Mouse (Mus musculus) midbrain, embryonic 11.5 days (tissue): Measurements from ENCODE around the gene Sf3a3. TPM values are rescaled to one million over a fixed set of nuclear protein-coding genes. Genes with fewer than 3 reads are reported as not detected.
A peak's percentile ranks its signal among the peaks of the same experiment; 100 is the strongest.

Experiments used
- ATAC-seq: fragments of 200-750 bp; cut with Nextera tagmentation; 2 replicates; pipeline ENCODE4 v1.8.0; 2017; ENCODE audit warnings: moderate TSS enrichment, moderate library complexity; ENCODE audit not compliant: low FRiP score
- DNase-seq: peaks from one replicate; pipeline ENCODE4 v3.0.0; 2015; ENCODE audit warnings: low spot score; ENCODE audit errors: missing footprints
- H3K27ac ChIP-seq: fragments of 300-500 bp; sonication (generic); 2 replicates; pipeline ENCODE4 v1.5.1; 2014; ENCODE audit warnings: low read depth, low read length
- H3K27me3 ChIP-seq: fragments of 300-500 bp; sonication (generic); 2 replicates; pipeline ENCODE4 v1.6.1; 2014; ENCODE audit warnings: mild to moderate bottlenecking, low read length, moderate library complexity, mixed read lengths; ENCODE audit not compliant: control insufficient read depth, insufficient read depth
- H3K36me3 ChIP-seq: fragments of 300-500 bp; sonication (generic); 2 replicates; pipeline ENCODE4 v1.6.1; 2014; ENCODE audit warnings: mild to moderate bottlenecking, low read length, moderate library complexity, mixed read lengths; ENCODE audit not compliant: control insufficient read depth, insufficient read depth
- H3K4me1 ChIP-seq: fragments of 300-500 bp; sonication (generic); 2 replicates; pipeline ENCODE4 v1.6.1; 2014; ENCODE audit warnings: low read length; ENCODE audit not compliant: control insufficient read depth, insufficient read depth
- H3K4me2 ChIP-seq: fragments of 300-500 bp; sonication (generic); 2 replicates; pipeline ENCODE4 v1.6.1; 2014; ENCODE audit warnings: mild to moderate bottlenecking, moderate library complexity
- H3K4me3 ChIP-seq: fragments of 300-500 bp; sonication (generic); 2 replicates; pipeline ENCODE4 v1.5.1; 2014; ENCODE audit warnings: low read depth, low read length
- H3K9ac ChIP-seq: fragments of 300-500 bp; sonication (generic); 2 replicates; pipeline ENCODE4 v1.6.1; 2014; ENCODE audit warnings: low read length
- H3K9me3 ChIP-seq: fragments of 300-500 bp; sonication (generic); 2 replicates; pipeline ENCODE4 v1.6.1; 2016; ENCODE audit warnings: low read length; ENCODE audit not compliant: control insufficient read depth
- WGBS: fragments of 180-500 bp; shearing (Covaris S2); extraction: QIAGEN DNeasy Blood & Tissue Kit; methylation state at CpG from one replicate; pipeline ENCODE4 v1.1.7; 2014; 5-methylcytosine and 5-hydroxymethylcytosine counted together
- polyA plus RNA-seq: library from polyadenylated mRNA; unstranded; fragments of >200 nt; fragmentation: Nextera tagmentation; extraction: Ambion mirVana; gene quantifications from 2 replicates; pipeline ENCODE4 v1.2.1, GENCODE M21; 2014

Gene Sf3a3
- polyA plus RNA-seq, result 221 and 236 TPM in 2 replicates

DNA sequence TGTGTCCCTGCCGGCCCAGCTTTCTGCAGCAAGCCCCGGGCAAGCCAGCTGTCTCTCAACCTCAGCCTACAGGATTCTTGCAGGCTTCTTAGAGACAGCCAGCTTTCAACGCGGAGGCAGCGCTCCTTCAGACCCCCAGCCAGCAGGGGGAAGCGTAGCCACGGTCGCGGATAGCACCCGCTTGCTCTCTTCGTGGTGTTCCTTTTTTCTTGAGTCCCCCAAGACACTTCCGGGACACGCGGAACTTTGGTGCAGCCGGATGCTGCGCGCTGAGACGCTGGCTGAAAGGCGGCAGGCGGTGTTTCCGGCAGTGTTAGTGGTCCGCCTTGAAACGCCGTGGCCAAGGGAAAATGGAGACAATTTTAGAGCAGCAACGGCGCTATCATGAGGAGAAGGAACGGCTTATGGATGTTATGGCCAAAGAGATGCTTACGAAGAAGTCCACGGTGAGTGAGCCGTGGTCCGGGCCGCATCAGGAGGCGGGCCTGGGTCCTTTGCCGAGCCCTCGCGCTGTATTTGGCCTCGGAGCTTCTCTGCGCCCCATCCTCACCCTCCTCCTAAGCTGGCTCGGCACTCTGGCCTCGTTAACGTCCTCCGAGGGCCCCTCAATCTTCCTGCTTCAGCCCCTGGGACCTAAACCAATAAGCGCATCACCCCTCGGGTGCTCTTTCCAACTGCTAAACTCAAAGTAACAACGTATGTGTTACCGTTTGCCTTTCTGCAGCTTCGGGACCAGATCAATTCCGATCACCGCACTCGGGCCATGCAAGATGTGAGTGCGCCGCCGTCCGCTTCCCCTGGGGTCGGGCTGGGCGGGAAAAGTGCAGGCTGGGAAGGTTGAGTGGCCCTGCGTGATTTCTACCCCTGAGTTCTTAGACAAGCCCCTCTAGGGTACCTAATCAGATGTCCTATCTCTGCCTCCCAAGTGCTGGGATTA is at the start of gene Sf3a3:
Gene Sf3a3 (plus strand): TSS at position 232 of the 937 bp plus-strand sequence.
- no peaks in the 10 kb centered on the region for H3K27me3 ChIP-seq
- under 1% methylated on average over 57 of the region's 57 CpGs for WGBS
- peaks cover 17% of the 10 kb centered on the region; the same call in 1 of the 2 replicates for H3K36me3 ChIP-seq
- H3K4me1 ChIP-seq, result peaks cover 14% of the 10 kb centered on the region
- peak within 1 kb of the TSS; percentile 96 for H3K4me3 ChIP-seq
- ATAC-seq (peak; percentile 91), DNase-seq (peak; percentile 99)
- peak within 1 kb of the TSS; percentile 95 for H3K9ac ChIP-seq
- H3K27ac ChIP-seq, result peak within 1 kb of the TSS; percentile 48; the same call in 1 of the 2 replicates
- no peaks in the 10 kb centered on the region for H3K9me3 ChIP-seq
- H3K4me2 ChIP-seq, result peak within 1 kb of the TSS; percentile 70

DNA sequence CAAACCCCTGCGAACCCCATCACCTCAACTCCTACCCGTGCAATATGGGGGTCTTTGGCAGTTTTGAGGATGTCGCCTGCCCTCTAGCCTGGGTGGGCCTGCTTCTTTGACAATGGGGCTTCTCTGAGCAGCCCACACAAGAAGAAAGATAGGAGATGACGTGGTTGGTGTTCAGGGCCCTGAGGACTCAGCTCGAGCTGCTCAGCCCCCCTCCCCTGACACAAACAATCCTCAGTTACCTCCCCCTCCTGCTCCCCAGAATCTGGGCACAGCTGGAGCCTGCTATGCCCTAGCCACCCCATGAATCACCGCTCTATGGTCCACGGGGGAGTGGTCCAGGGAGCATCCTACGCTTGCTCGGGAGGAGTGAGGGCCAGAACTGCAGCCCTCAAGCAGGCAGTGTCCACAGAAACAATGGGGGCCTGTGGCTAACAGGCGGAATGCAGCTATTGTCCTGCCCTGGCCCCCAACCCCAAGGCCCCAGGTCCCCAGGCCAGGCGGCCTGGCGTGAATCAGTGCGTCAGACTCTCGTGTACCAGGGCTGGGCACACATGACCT is 47.0 kb upstream of the Sf3a3 start:
- H3K9ac ChIP-seq, result peak overlapping the region; percentile 46
- DNase-seq (peak; percentile 94), ATAC-seq (peak; percentile 57)
- H3K27me3 ChIP-seq, result peaks cover 21% of the 10 kb centered on the region
- H3K4me2 ChIP-seq, result peak overlapping the region; percentile 38
- H3K9me3 ChIP-seq, result no peaks in the 10 kb centered on the region
- peak overlapping the region; percentile 55 for H3K27ac ChIP-seq
- H3K4me3 ChIP-seq, result no peak overlapping the region
- 11% methylated on average over 14 of the region's 14 CpGs for WGBS
- no peaks in the 10 kb centered on the region for H3K36me3 ChIP-seq
- peaks cover 40% of the 10 kb centered on the region for H3K4me1 ChIP-seq

- H3K27me3 ChIP-seq, result peaks cover 18% of the 10 kb centered on the region
- ATAC-seq (peak; percentile 93), DNase-seq (peak; percentile 94)
- peaks cover 42% of the 10 kb centered on the region for H3K4me1 ChIP-seq
- peak overlapping the region; percentile 38 for H3K4me2 ChIP-seq
- H3K9ac ChIP-seq, result peak overlapping the region; percentile 46
- WGBS, result 4% methylated on average over 8 of the region's 8 CpGs
- H3K4me3 ChIP-seq, result no peak overlapping the region
- H3K36me3 ChIP-seq, result no peaks in the 10 kb centered on the region
- peak overlapping the region; percentile 55 for H3K27ac ChIP-seq
- H3K9me3 ChIP-seq, result no peaks in the 10 kb centered on the region
These were observed 46.5 kb upstream of the Sf3a3 start for GRCm38 (mm10) chr4:124668078-124668477.

DNA sequence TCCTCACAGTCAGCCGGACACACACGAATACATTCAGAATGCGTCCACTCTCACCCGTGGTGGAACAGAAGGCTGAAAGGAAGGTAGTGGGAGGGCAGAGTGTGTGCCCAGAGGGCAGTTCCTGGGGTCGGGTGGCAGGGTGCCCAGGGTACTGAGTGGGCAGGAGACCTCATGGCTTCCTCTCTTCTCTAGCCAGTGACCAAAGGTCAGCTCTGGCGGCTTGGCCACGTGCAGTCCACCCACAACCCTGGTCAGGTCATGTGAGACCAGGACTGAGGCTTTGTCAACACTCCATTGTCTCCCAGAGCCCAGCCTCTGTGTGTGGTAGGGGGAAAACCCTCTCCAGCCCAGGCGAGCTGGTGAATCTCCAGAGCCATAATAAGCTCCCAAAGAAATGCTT is 44.3 kb upstream of the Sf3a3 start:
- Histone ChIP-seq H3K9me3 (no peaks in the 10 kb centered on the region), H3K4me1 (peaks cover 51% of the 10 kb centered on the region), H3K9ac (no peak overlapping the region), H3K36me3 (no peaks in the 10 kb centered on the region), H3K4me3 (no peak overlapping the region), H3K27me3 (peaks cover 16% of the 10 kb centered on the region), H3K4me2 (no peak overlapping the region), H3K27ac (no peak overlapping the region)
- ATAC-seq (no peak), DNase-seq (no peak)
- 60% methylated on average over 8 of the region's 8 CpGs for WGBS

- H3K27ac ChIP-seq, result no peak overlapping the region
- no peak for ATAC-seq
- H3K36me3 ChIP-seq, result no peaks in the 10 kb centered on the region
- peak; percentile 88 for DNase-seq
- no peaks in the 10 kb centered on the region for H3K9me3 ChIP-seq
- 39% methylated on average over 7 of the region's 7 CpGs for WGBS
- H3K4me2 ChIP-seq, result peak overlapping the region; percentile 44; the same call in 1 of the 2 replicates
- no peak overlapping the region for H3K4me3 ChIP-seq
- H3K27me3 ChIP-seq, result peaks cover 6% of the 10 kb centered on the region
- no peak overlapping the region; the same call in 1 of the 2 replicates for H3K9ac ChIP-seq
- peaks cover 51% of the 10 kb centered on the region for H3K4me1 ChIP-seq
These were observed 43.0 kb upstream of the Sf3a3 start for GRCm38 (mm10) chr4:124671583-124671982.

DNA sequence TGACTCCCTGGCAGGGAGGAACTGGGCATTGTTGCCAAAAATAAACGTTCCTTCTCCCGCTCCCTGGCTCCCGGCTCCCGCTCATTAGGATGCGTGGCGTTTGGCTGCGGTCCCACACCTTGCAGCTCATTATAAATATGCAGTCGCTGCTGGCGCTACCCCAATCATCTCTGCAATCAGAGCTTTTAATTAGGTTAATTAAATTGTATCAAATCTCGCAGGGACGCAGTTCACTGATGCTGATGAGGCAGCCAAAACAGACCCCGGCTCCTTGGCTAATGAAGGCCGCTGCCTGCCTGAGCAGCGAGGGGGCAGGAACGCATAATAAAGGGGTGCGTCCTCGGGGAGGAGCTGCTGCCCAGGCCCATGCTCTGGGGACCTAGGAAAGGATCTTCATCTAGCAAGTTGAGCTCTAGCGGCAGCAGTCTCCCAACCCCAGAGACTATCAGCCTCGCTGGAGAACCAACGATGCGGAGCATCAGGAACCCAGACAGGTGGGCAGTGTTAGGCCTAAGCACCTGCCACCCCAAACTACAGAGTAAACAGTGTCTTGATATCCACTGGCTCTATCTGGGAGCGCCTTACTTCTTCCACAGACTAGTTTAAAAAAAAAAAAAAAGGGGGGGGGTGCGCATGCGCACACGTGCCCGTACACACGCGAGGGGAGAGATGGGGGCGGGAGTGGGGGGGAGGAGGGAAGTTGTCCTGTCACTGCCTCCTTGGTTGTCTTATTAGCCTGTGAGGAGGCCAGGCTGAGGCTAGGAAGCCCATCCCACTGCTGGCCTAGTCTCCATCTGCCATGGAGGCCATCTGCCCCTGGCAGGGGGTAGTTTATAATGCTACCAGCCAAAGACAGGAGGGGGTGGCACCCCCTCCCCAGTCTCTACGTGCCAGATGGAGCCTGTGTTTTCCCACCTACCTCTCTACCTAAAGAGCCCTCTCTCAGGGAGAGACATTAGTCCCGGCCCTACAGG is 41.9 kb upstream of the Sf3a3 start:
- H3K27me3 ChIP-seq, result no peaks in the 10 kb centered on the region; the same call in none of the 2 replicates
- H3K27ac ChIP-seq, result no peak overlapping the region
- H3K36me3 ChIP-seq, result no peaks in the 10 kb centered on the region
- H3K4me3 ChIP-seq, result 0 out of 2 replicates have a peak overlapping the region, but pooled peaks have one; percentile 9
- 4% methylated on average over 25 of the region's 31 CpGs for WGBS
- ATAC-seq, result peak; percentile 40
- H3K9ac ChIP-seq, result peak overlapping the region; percentile 32
- H3K9me3 ChIP-seq, result no peaks in the 10 kb centered on the region
- H3K4me1 ChIP-seq, result peaks cover 44% of the 10 kb centered on the region
- peak; percentile 93 for DNase-seq
- H3K4me2 ChIP-seq, result peak overlapping the region; percentile 44

DNA sequence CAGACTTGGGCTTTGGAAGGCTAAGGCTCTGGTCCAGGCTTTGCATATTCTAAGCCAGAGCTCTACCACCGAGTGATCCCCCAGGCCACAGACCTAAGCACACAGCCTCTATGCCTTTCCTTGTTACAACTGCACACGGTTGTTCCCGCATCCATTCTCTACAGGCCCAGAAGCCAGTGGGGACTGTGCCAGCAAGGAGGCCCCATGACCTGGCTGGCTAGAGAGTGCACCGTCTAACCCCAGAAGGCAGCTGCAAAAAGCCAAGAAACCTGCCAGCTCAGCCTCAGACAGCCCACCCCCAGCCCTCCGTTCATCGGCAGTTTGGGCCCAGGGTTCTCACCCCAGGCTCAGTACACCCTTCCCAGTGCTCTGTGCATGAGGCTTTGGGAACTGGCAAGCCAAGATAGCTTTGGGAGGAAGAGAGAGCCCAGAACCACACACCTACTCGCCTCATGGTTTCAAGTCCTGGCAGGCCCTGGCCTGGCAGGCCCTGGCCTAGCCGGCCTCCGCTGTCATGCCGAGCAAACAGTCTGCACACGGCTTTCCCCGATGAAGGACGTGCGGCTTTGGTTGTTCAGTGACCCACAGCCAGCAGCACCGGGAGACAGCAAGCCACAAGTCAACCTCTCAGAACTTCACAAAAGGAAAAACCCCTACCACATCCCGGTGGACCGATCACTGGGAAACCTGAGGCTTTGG is 40.1 kb upstream of the Sf3a3 start:
- peaks cover 29% of the 10 kb centered on the region for H3K4me1 ChIP-seq
- DNase-seq (peak; percentile 89), ATAC-seq (peak; percentile 38)
- H3K4me3 ChIP-seq, result no peak overlapping the region
- H3K9ac ChIP-seq, result peak overlapping the region; percentile 42; the same call in 1 of the 2 replicates
- H3K36me3 ChIP-seq, result no peaks in the 10 kb centered on the region
- 37% methylated on average over 17 of the region's 17 CpGs for WGBS
- H3K4me2 ChIP-seq, result no peak overlapping the region
- peak overlapping the region; percentile 35; the same call in 1 of the 2 replicates for H3K27ac ChIP-seq
- no peaks in the 10 kb centered on the region; the same call in none of the 2 replicates for H3K27me3 ChIP-seq
- no peaks in the 10 kb centered on the region for H3K9me3 ChIP-seq

- H3K4me3 ChIP-seq, result no peak overlapping the region
- peak overlapping the region; percentile 35; the same call in 1 of the 2 replicates for H3K27ac ChIP-seq
- H3K4me2 ChIP-seq, result no peak overlapping the region
- H3K9ac ChIP-seq, result no peak overlapping the region
- H3K36me3 ChIP-seq, result no peaks in the 10 kb centered on the region
- no peaks in the 10 kb centered on the region; the same call in none of the 2 replicates for H3K27me3 ChIP-seq
- WGBS, result 0% methylated on average over 4 of the region's 4 CpGs
- DNase-seq, result peak; percentile 99
- ATAC-seq, result 0 out of 2 replicates have a peak, but pooled peaks have one; percentile 8
- H3K4me1 ChIP-seq, result peaks cover 29% of the 10 kb centered on the region
- no peaks in the 10 kb centered on the region for H3K9me3 ChIP-seq
These were observed 39.5 kb upstream of the Sf3a3 start for GRCm38 (mm10) chr4:124675037-124675436.
